Mouse (Mus musculus): ENCODE results near the gene Pkig. TPM values are rescaled to one million over a fixed set of nuclear protein-coding genes. Genes with fewer than 3 reads are reported as not detected.
A peak's percentile ranks its signal among the peaks of the same experiment; 100 is the strongest.

The Pkig gene
- total RNA-seq, 1 experiment: 14.8 TPM

- Histone ChIP-seq H3K4me1 (ENCODE audit: control insufficient read depth in 2 of 2, insufficient read depth in 2 of 2, low read length in 2 of 2, poor library complexity in 1 of 2) (peaks cover 0 to 2% of the 10 kb centered on the region in 2 experiments; a peak in 1 of 4 replicates), H3K36me3 (ENCODE audit: control insufficient read depth, insufficient read depth, low read length, poor library complexity, severe bottlenecking) (no peaks in the 10 kb centered on the region), H3K27ac (ENCODE audit: insufficient read depth, low read depth, low read length, poor library complexity, severe bottlenecking) (no peak within 1 kb of the TSS), H3K9me3 (ENCODE audit: control insufficient read depth, insufficient read depth, low read depth, low read length) (no peaks in the 10 kb centered on the region), H3K9ac (ENCODE audit: insufficient read depth, low read depth, low read length, poor library complexity, severe bottlenecking) (peak within 1 kb of the TSS; percentile 78), H3K4me3 (ENCODE audit: insufficient read depth in 1 of 2, low read depth in 1 of 2, low read length in 2 of 2, poor library complexity in 1 of 2, severe bottlenecking in 1 of 2) (peak within 1 kb of the TSS; percentile 73 to 88)
- in situ Hi-C loops (cut with MboI; ENCODE audit: low sequenced_read_pairs in 2 of 2, unreplicated experiment in 2 of 2): no loop called here
- peak; percentile 43 for DNase-seq (ENCODE audit: low read depth, low spot score)
- TF ChIP-seq ZC3H11A (IDR thresholded peaks at IDR 0.05; ENCODE audit: borderline replicate concordance, low read depth, low read length): no peak
- no peak for TF ChIP-seq CHD2 (IDR thresholded peaks at IDR 0.05; ENCODE audit: low read depth, low read length)
- TF ChIP-seq HCFC1 (IDR thresholded peaks at IDR 0.05; ENCODE audit: borderline replicate concordance, insufficient read depth, low read length): no peak
- no peak for TF ChIP-seq MAFK (IDR thresholded peaks at IDR 0.05; ENCODE audit: insufficient read depth, low read depth, low read length)
Observed at GRCm38 (mm10) chr2:163749647-163750611, 91.7 kb downstream of the Pkig start, which contains the start of gene Ada. TSS of gene Ada (minus strand) at chr2:163750239.

- H3K4me1 ChIP-seq (ENCODE audit: control insufficient read depth in 2 of 2, insufficient read depth in 2 of 2, low read length in 2 of 2, poor library complexity in 1 of 2): peaks cover 0 to 2% of the 10 kb centered on the region in 2 experiments; a peak in 1 of 4 replicates
- in situ Hi-C loops (cut with MboI; ENCODE audit: low sequenced_read_pairs in 2 of 2, unreplicated experiment in 2 of 2): no loop called here
- DNase-seq (ENCODE audit: low read depth, low spot score): no peak
- TF ChIP-seq MAFK (IDR thresholded peaks at IDR 0.05; ENCODE audit: insufficient read depth, low read depth, low read length): no peak
- no peak for TF ChIP-seq ZC3H11A (IDR thresholded peaks at IDR 0.05; ENCODE audit: borderline replicate concordance, low read depth, low read length)
- no peak for TF ChIP-seq ZNF384 (IDR thresholded peaks at IDR 0.05; ENCODE audit: low read depth, low read length)
- no peaks in the 10 kb centered on the region for H3K9me3 ChIP-seq (ENCODE audit: control insufficient read depth, insufficient read depth, low read depth, low read length)
- no peak overlapping the region for H3K9ac ChIP-seq (ENCODE audit: insufficient read depth, low read depth, low read length, poor library complexity, severe bottlenecking)
- no peaks in the 10 kb centered on the region for H3K36me3 ChIP-seq (ENCODE audit: control insufficient read depth, insufficient read depth, low read length, poor library complexity, severe bottlenecking)
- H3K27ac ChIP-seq (ENCODE audit: insufficient read depth, low read depth, low read length, poor library complexity, severe bottlenecking): no peak overlapping the region
- no peak overlapping the region for H3K4me3 ChIP-seq (ENCODE audit: insufficient read depth in 1 of 2, low read depth in 1 of 2, low read length in 2 of 2, poor library complexity in 1 of 2, severe bottlenecking in 1 of 2)
Observed at GRCm38 (mm10) chr2:163754228-163754627, 96.0 kb downstream of the Pkig start.

- Histone ChIP-seq H3K9ac (ENCODE audit: insufficient read depth, low read depth, low read length, poor library complexity, severe bottlenecking) (no peak overlapping the region), H3K27ac (ENCODE audit: insufficient read depth, low read depth, low read length, poor library complexity, severe bottlenecking) (no peak overlapping the region), H3K4me1 (ENCODE audit: control insufficient read depth in 2 of 2, insufficient read depth in 2 of 2, low read length in 2 of 2, poor library complexity in 1 of 2) (no peaks in the 10 kb centered on the region), H3K4me3 (ENCODE audit: insufficient read depth in 1 of 2, low read depth in 1 of 2, low read length in 2 of 2, poor library complexity in 1 of 2, severe bottlenecking in 1 of 2) (no peak overlapping the region), H3K36me3 (ENCODE audit: control insufficient read depth, insufficient read depth, low read length, poor library complexity, severe bottlenecking) (no peaks in the 10 kb centered on the region), H3K9me3 (ENCODE audit: control insufficient read depth, insufficient read depth, low read depth, low read length) (no peaks in the 10 kb centered on the region)
- in situ Hi-C loops (cut with MboI; ENCODE audit: low sequenced_read_pairs in 2 of 2, unreplicated experiment in 2 of 2): no loop called here
- no peak for TF ChIP-seq MAFK (IDR thresholded peaks at IDR 0.05; ENCODE audit: insufficient read depth, low read depth, low read length)
- no peak for TF ChIP-seq HCFC1 (IDR thresholded peaks at IDR 0.05; ENCODE audit: borderline replicate concordance, insufficient read depth, low read length)
- TF ChIP-seq ZC3H11A (IDR thresholded peaks at IDR 0.05; ENCODE audit: borderline replicate concordance, low read depth, low read length): no peak
- no peak for TF ChIP-seq ZNF384 (IDR thresholded peaks at IDR 0.05; ENCODE audit: low read depth, low read length)
- no peak for TF ChIP-seq CHD2 (IDR thresholded peaks at IDR 0.05; ENCODE audit: low read depth, low read length)
- DNase-seq (ENCODE audit: low read depth, low spot score): no peak
Observed at GRCm38 (mm10) chr2:163756723-163757122, 98.5 kb downstream of the Pkig start.

- in situ Hi-C loops (cut with MboI; ENCODE audit: low sequenced_read_pairs in 2 of 2, unreplicated experiment in 2 of 2): no loop called here
Observed at GRCm38 (mm10) chr2:163758146-163758545, 100.0 kb downstream of the Pkig start.

More at GRCm38 (mm10) chr2:163758146-163758545, 100.0 kb downstream of the Pkig start:
- DNase-seq (ENCODE audit: low read depth, low spot score): no peak
- Histone ChIP-seq H3K9me3 (ENCODE audit: control insufficient read depth, insufficient read depth, low read depth, low read length) (no peaks in the 10 kb centered on the region), H3K4me3 (ENCODE audit: insufficient read depth in 1 of 2, low read depth in 1 of 2, low read length in 2 of 2, poor library complexity in 1 of 2, severe bottlenecking in 1 of 2) (no peak overlapping the region), H3K9ac (ENCODE audit: insufficient read depth, low read depth, low read length, poor library complexity, severe bottlenecking) (no peak overlapping the region), H3K36me3 (ENCODE audit: control insufficient read depth, insufficient read depth, low read length, poor library complexity, severe bottlenecking) (no peaks in the 10 kb centered on the region), H3K4me1 (ENCODE audit: control insufficient read depth in 2 of 2, insufficient read depth in 2 of 2, low read length in 2 of 2, poor library complexity in 1 of 2) (no peaks in the 10 kb centered on the region), H3K27ac (ENCODE audit: insufficient read depth, low read depth, low read length, poor library complexity, severe bottlenecking) (no peak overlapping the region)
- TF ChIP-seq CHD2 (IDR thresholded peaks at IDR 0.05; ENCODE audit: low read depth, low read length): no peak
- no peak for TF ChIP-seq ZC3H11A (IDR thresholded peaks at IDR 0.05; ENCODE audit: borderline replicate concordance, low read depth, low read length)
- no peak for TF ChIP-seq HCFC1 (IDR thresholded peaks at IDR 0.05; ENCODE audit: borderline replicate concordance, insufficient read depth, low read length)
- TF ChIP-seq ZNF384 (IDR thresholded peaks at IDR 0.05; ENCODE audit: low read depth, low read length): no peak
